ENCODE assay signal across 31 mouse cellular contexts in the genomic region with DNA sequence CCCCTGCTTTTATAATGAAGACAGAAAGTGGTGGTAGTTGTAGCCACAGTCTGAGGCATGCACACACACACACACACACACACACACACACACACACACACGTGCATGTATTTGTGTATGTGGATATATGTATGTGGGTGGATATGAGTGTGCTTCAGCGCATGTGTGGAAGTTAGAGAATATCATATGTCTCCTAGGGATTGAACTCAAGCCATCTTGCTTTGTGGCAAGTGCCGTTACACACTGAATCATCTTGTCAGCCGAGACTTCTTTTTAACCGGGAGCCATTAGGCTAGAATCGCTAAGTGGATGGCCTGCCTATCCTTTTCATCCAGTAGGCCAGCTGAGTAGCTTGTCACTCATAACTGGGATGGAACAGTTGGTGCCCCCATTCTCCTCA. TPM values are rescaled to one million over a fixed set of nuclear protein-coding genes. Genes with fewer than 3 reads are reported as not detected.
DNase-seq lines count a peak whose midpoint lies in the region; ATAC-seq lines count a peak whose summit lies in the region.
"Had no signal": no experiment of that assay in that cellular context is flagged by ENCODE, and none has a peak within 500 bp of the region (broad histone marks: within the 10 kb centered on the region; RNA-seq: fewer than 3 reads in every experiment).

No protein-coding gene starts in this region.

- H3K9ac ChIP-seq in forebrain, embryonic 13.5 days, result no peak overlapping the region
- H3K9ac ChIP-seq in forebrain, embryonic 16.5 days (replicated peaks; ENCODE audit: low read depth, low read length), result no peak overlapping the region
- peak overlapping the region; percentile 63; the same call in 1 of the 2 replicates for H3K9ac ChIP-seq in hindbrain, embryonic 13.5 days
- no peak overlapping the region for H3K9ac ChIP-seq in hindbrain, embryonic 11.5 days (ENCODE audit: low read depth, low read length)
- 0 out of 2 replicates have a peak overlapping the region, but pooled peaks have one; percentile 4 for H3K9ac ChIP-seq in hindbrain, embryonic 14.5 days
- no peak overlapping the region for H3K9ac ChIP-seq in neural tube, embryonic 14.5 days (replicated peaks; ENCODE audit: low read depth, low read length)
- H3K9ac ChIP-seq: heart, embryonic 12.5 days; intestine, embryonic 15.5 days; liver, embryonic 12.5 days; liver, postnatal 0 days; stomach, embryonic 15.5 days had no signal

- no peak overlapping the region for H3K4me2 ChIP-seq in forebrain, embryonic 13.5 days
- H3K4me2 ChIP-seq in forebrain, embryonic 16.5 days (ENCODE audit: low read length), result no peak overlapping the region
- no peak overlapping the region for H3K4me2 ChIP-seq in hindbrain, embryonic 13.5 days
- no peak overlapping the region for H3K4me2 ChIP-seq in hindbrain, embryonic 11.5 days (replicated peaks; ENCODE audit: low read depth, low read length)
- no peak overlapping the region for H3K4me2 ChIP-seq in hindbrain, embryonic 14.5 days (replicated peaks)
- no peak overlapping the region for H3K4me2 ChIP-seq in neural tube, embryonic 14.5 days (ENCODE audit: low read depth, low read length)
- H3K4me2 ChIP-seq: heart, embryonic 12.5 days; intestine, embryonic 15.5 days; liver, embryonic 12.5 days; stomach, embryonic 15.5 days had no signal

- 0 out of 2 replicates have a peak overlapping the region, but pooled peaks have one; percentile 86 for H3K27ac ChIP-seq in forebrain, embryonic 13.5 days
- no peak overlapping the region; the same call in 1 of the 2 replicates for H3K27ac ChIP-seq in forebrain, embryonic 16.5 days (ENCODE audit: low read length)
- peak overlapping the region; percentile 92 for H3K27ac ChIP-seq in hindbrain, embryonic 13.5 days
- H3K27ac ChIP-seq in hindbrain, embryonic 11.5 days (ENCODE audit: low read depth, low read length), result no peak overlapping the region
- H3K27ac ChIP-seq in hindbrain, embryonic 14.5 days, result peak overlapping the region; percentile 87
- H3K27ac ChIP-seq in neural tube, embryonic 14.5 days (ENCODE audit: low read depth, low read length), result peak overlapping the region; percentile 55
- H3K27ac ChIP-seq: gastrocnemius, adult 2 months; intestine, embryonic 15.5 days; liver, embryonic 12.5 days; stomach, embryonic 15.5 days had no signal

- H3K9me3 ChIP-seq in forebrain, embryonic 13.5 days (replicated peaks), result no peaks in the 10 kb centered on the region
- H3K9me3 ChIP-seq in forebrain, embryonic 16.5 days (ENCODE audit: control insufficient read depth, low read length), result no peaks in the 10 kb centered on the region
- H3K9me3 ChIP-seq in hindbrain, embryonic 13.5 days, result no peaks in the 10 kb centered on the region
- H3K9me3 ChIP-seq in hindbrain, embryonic 11.5 days (ENCODE audit: control insufficient read depth, low read length), result no peaks in the 10 kb centered on the region
- no peaks in the 10 kb centered on the region for H3K9me3 ChIP-seq in hindbrain, embryonic 14.5 days (ENCODE audit: control insufficient read depth, low read length)
- H3K9me3 ChIP-seq in neural tube, embryonic 14.5 days (ENCODE audit: control insufficient read depth, low read length), result no peaks in the 10 kb centered on the region
- H3K9me3 ChIP-seq: heart, embryonic 12.5 days; intestine, embryonic 15.5 days; liver, embryonic 12.5 days; megakaryocyte, embryonic 14.5 days; stomach, embryonic 15.5 days had no signal

- H3K27me3 ChIP-seq in forebrain, embryonic 13.5 days, result peaks cover 12% of the 10 kb centered on the region
- no peaks in the 10 kb centered on the region for H3K27me3 ChIP-seq in forebrain, embryonic 16.5 days (replicated peaks; ENCODE audit: control insufficient read depth, insufficient read depth, low read length)
- peaks cover 60% of the 10 kb centered on the region for H3K27me3 ChIP-seq in hindbrain, embryonic 13.5 days
- H3K27me3 ChIP-seq in hindbrain, embryonic 11.5 days (ENCODE audit: control insufficient read depth, insufficient read depth, low read length), result peaks cover 22% of the 10 kb centered on the region
- 0 out of 2 replicates have a peak, but pooled peaks cover 10% of the 10 kb centered on the region for H3K27me3 ChIP-seq in hindbrain, embryonic 14.5 days (ENCODE audit: control insufficient read depth, insufficient read depth, low read length)
- no peaks in the 10 kb centered on the region for H3K27me3 ChIP-seq in neural tube, embryonic 14.5 days (ENCODE audit: control insufficient read depth, insufficient read depth, low read length)
- H3K27me3 ChIP-seq: CH12.LX; heart, embryonic 12.5 days; intestine, embryonic 15.5 days; liver, embryonic 12.5 days; megakaryocyte, embryonic 14.5 days; stomach, embryonic 15.5 days had no signal

- no peak for DNase-seq in hindbrain, embryonic 11.5 days (ENCODE audit: low spot score)
- DNase-seq in hindbrain, embryonic 14.5 days (ENCODE audit: low spot score), result no peak
- no peak for DNase-seq in adrenal gland, postnatal 36 days
- DNase-seq: adrenal gland, adult 2 months; cerebellum, adult 2 months; cerebellum, postnatal 25 days; gastrocnemius, adult 2 months; gastrocnemius, postnatal 36 days; heart, adult 18-20 months; kidney, adult 2 months; kidney, postnatal 36 days; layer of hippocampus, postnatal 36 days; left cerebral cortex, postnatal 4 days; liver, postnatal 0 days; lung, postnatal 4 days; right cerebral cortex, postnatal 25 days had no signal

- no peak overlapping the region for H3K4me3 ChIP-seq in forebrain, embryonic 13.5 days
- H3K4me3 ChIP-seq in forebrain, embryonic 16.5 days (replicated peaks; ENCODE audit: low read length), result no peak overlapping the region
- H3K4me3 ChIP-seq in hindbrain, embryonic 13.5 days, result no peak overlapping the region
- H3K4me3 ChIP-seq in hindbrain, embryonic 11.5 days (ENCODE audit: low read depth, low read length), result no peak overlapping the region
- H3K4me3 ChIP-seq in hindbrain, embryonic 14.5 days (replicated peaks; ENCODE audit: low read length), result no peak overlapping the region
- H3K4me3 ChIP-seq in neural tube, embryonic 14.5 days (ENCODE audit: low read depth, low read length), result no peak overlapping the region
- H3K4me3 ChIP-seq: gastrocnemius, adult 2 months; heart, embryonic 12.5 days; intestine, embryonic 15.5 days; liver, embryonic 12.5 days; megakaryocyte, embryonic 14.5 days; stomach, embryonic 15.5 days had no signal

- no peak for ATAC-seq in forebrain, embryonic 13.5 days
- ATAC-seq in forebrain, embryonic 16.5 days, result no peak
- ATAC-seq in hindbrain, embryonic 13.5 days (ENCODE audit: low FRiP score), result no peak
- no peak for ATAC-seq in hindbrain, embryonic 11.5 days (ENCODE audit: low FRiP score)
- ATAC-seq in hindbrain, embryonic 14.5 days (ENCODE audit: low FRiP score), result no peak
- ATAC-seq in neural tube, embryonic 14.5 days (ENCODE audit: low read depth), result no peak
- ATAC-seq: activated CD4-positive, CD25-positive, alpha-beta regulatory T cell, adult 4 months; intestine, embryonic 15.5 days; liver, embryonic 12.5 days; liver, postnatal 0 days; midbrain, embryonic 16.5 days had no signal

- H3K4me1 ChIP-seq in forebrain, embryonic 13.5 days, result peaks cover 78% of the 10 kb centered on the region
- peaks cover 63% of the 10 kb centered on the region for H3K4me1 ChIP-seq in forebrain, embryonic 16.5 days (replicated peaks; ENCODE audit: control insufficient read depth, insufficient read depth, low read length)
- peaks cover 94% of the 10 kb centered on the region for H3K4me1 ChIP-seq in hindbrain, embryonic 13.5 days (replicated peaks)
- peaks cover 11% of the 10 kb centered on the region for H3K4me1 ChIP-seq in hindbrain, embryonic 11.5 days (replicated peaks; ENCODE audit: control insufficient read depth, insufficient read depth, low read length)
- peaks cover 64% of the 10 kb centered on the region for H3K4me1 ChIP-seq in hindbrain, embryonic 14.5 days (replicated peaks; ENCODE audit: control insufficient read depth, insufficient read depth, low read length)
- peaks cover 47% of the 10 kb centered on the region for H3K4me1 ChIP-seq in neural tube, embryonic 14.5 days (ENCODE audit: control insufficient read depth, insufficient read depth, low read length)
- H3K4me1 ChIP-seq: heart, embryonic 12.5 days; megakaryocyte, embryonic 14.5 days; stomach, embryonic 15.5 days had no signal

- 82% methylated on average over 6 of the region's 6 CpGs for WGBS in forebrain, embryonic 13.5 days
- WGBS in forebrain, embryonic 16.5 days, result 72% methylated on average over 6 of the region's 6 CpGs
- 75% methylated on average over 6 of the region's 6 CpGs for WGBS in hindbrain, embryonic 13.5 days
- WGBS in hindbrain, embryonic 11.5 days, result 82% methylated on average over 6 of the region's 6 CpGs
- WGBS in hindbrain, embryonic 14.5 days, result 76% methylated on average over 6 of the region's 6 CpGs
- 71% methylated on average over 6 of the region's 6 CpGs for WGBS in neural tube, embryonic 14.5 days

- H3K36me3 ChIP-seq in forebrain, embryonic 13.5 days (ENCODE audit: poor library complexity, severe bottlenecking), result peaks cover 57% of the 10 kb centered on the region
- peaks cover 5% of the 10 kb centered on the region for H3K36me3 ChIP-seq in forebrain, embryonic 16.5 days (ENCODE audit: control insufficient read depth, insufficient read depth)
- peaks cover 54% of the 10 kb centered on the region for H3K36me3 ChIP-seq in hindbrain, embryonic 13.5 days
- H3K36me3 ChIP-seq in hindbrain, embryonic 11.5 days (ENCODE audit: control insufficient read depth, insufficient read depth, low read length), result peaks cover 11% of the 10 kb centered on the region; the same call in 1 of the 2 replicates
- peaks cover 59% of the 10 kb centered on the region for H3K36me3 ChIP-seq in hindbrain, embryonic 14.5 days (replicated peaks; ENCODE audit: control insufficient read depth, insufficient read depth)
- H3K36me3 ChIP-seq in neural tube, embryonic 14.5 days (ENCODE audit: control insufficient read depth, insufficient read depth, low read length), result peaks cover 32% of the 10 kb centered on the region

RNA-seq across cellular contexts. Expression of gene Pipox, which starts 36.8 kb away (rescaled TPM):
- polyA plus RNA-seq in forebrain, embryonic 13.5 days (2015; fragmentation: Nextera tagmentation; extraction: Ambion mirVana), result 12.7 and 15.1 TPM in 2 replicates
- polyA plus RNA-seq in forebrain, embryonic 16.5 days (2015; fragmentation: Nextera tagmentation; extraction: Ambion mirVana), result 8.6 and 12.6 TPM in 2 replicates
- polyA plus RNA-seq in hindbrain, embryonic 13.5 days (2015; fragmentation: Nextera tagmentation; extraction: Ambion mirVana), result 4.2 and 6.6 TPM in 2 replicates
- polyA plus RNA-seq in hindbrain, embryonic 11.5 days (2014; fragmentation: Nextera tagmentation; extraction: Ambion mirVana), result 7.6 and 8.6 TPM in 2 replicates
- polyA plus RNA-seq in hindbrain, embryonic 14.5 days (2014; fragmentation: Nextera tagmentation; extraction: Ambion mirVana), result 2.8 and 6.1 TPM in 2 replicates
- polyA plus RNA-seq in neural tube, embryonic 14.5 days (2014; fragmentation: Nextera tagmentation; extraction: Ambion mirVana), result 4.6 and 6.7 TPM in 2 replicates
- 1 to 10 TPM; 1.2 to 3.2 TPM for total RNA-seq in adrenal gland, postnatal 36 days (2021)
- total RNA-seq: gastrocnemius, adult 2 months; gastrocnemius, postnatal 36 days; hematopoietic stem cell, adult 5-6 weeks; neutrophil, adult 5-6 weeks had no signal
- polyA plus RNA-seq: C2C12 had no signal

Comparison
In these comparisons a context has a peak if more than half of its experiments do, and no peak if none do; other contexts are left out.
1. H3K27ac ChIP-seq: peak in forebrain, embryonic 13.5 days (single experiment), hindbrain, embryonic 13.5 days (single experiment), hindbrain, embryonic 14.5 days (single experiment) and neural tube, embryonic 14.5 days (single experiment); none in forebrain, embryonic 16.5 days (single experiment) and hindbrain, embryonic 11.5 days (single experiment).
2. H3K9ac ChIP-seq: peak in hindbrain, embryonic 13.5 days (single experiment) and hindbrain, embryonic 14.5 days (single experiment); none in forebrain, embryonic 13.5 days (single experiment), forebrain, embryonic 16.5 days (single experiment), hindbrain, embryonic 11.5 days (single experiment) and neural tube, embryonic 14.5 days (single experiment).